Comparison of ENCODE assay signal across 7 mouse cellular contexts in the genomic region with DNA sequence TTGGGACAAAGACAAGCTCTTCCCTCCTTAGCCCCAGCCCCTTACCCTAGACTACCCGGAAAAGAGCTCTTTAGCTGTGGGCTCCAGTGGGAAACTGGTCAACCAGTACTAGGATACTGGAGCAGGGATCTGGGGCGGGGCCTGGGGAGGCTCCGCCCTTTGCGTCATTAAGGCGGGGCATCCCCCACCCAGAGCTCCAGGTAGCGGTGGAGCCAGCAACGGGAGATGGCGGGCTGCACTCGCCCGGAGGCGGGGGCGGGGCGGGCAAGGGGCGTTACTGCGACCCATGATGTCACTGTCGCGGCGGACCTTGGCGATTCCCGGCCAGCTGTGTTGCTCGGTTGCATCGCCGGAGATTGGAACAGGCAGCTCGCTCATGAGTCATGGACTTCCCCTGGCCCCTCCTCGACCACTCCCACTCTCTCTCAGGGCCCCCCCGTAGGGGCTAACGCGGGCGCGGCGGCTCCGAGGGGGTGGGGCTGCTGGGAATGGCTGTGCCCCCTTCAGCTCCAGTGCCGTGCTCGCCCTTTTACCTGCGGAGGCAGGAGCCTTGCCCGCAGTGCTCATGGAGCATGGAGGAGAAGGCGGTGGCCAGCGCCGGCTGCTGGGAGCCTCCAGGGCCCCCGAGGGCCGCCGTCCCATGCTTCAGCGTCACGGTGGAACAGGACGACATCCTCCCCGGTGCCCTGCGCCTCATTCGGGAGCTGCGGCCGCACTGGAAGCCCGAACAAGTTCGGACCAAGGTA. TPM values are rescaled to one million over a fixed set of nuclear protein-coding genes. Genes with fewer than 3 reads are reported as not detected.
DNase-seq lines count a peak whose midpoint lies in the region; ATAC-seq lines count a peak whose summit lies in the region.

A gene (plus strand): TSS at position 297 of the 746 bp plus-strand sequence.

- peak within 1 kb of the TSS; percentile 35 for H3K4me3 ChIP-seq in limb, embryonic 11.5 days (ENCODE audit: low read depth, low read length)
- H3K4me3 ChIP-seq in midbrain, embryonic 13.5 days (replicated peaks), result peak within 1 kb of the TSS; percentile 66

- no peaks in the 10 kb centered on the region for H3K36me3 ChIP-seq in limb, embryonic 11.5 days (ENCODE audit: control insufficient read depth, insufficient read depth, low read length)
- H3K36me3 ChIP-seq in midbrain, embryonic 13.5 days, result no peaks in the 10 kb centered on the region

- H3K4me1 ChIP-seq in limb, embryonic 11.5 days (ENCODE audit: control insufficient read depth, insufficient read depth, low read length), result peaks cover 19% of the 10 kb centered on the region
- H3K4me1 ChIP-seq in midbrain, embryonic 13.5 days (replicated peaks), result peaks cover 29% of the 10 kb centered on the region

- H3K9me3 ChIP-seq in limb, embryonic 11.5 days (ENCODE audit: control insufficient read depth, low read length), result no peaks in the 10 kb centered on the region
- H3K9me3 ChIP-seq in midbrain, embryonic 13.5 days, result no peaks in the 10 kb centered on the region

- H3K9ac ChIP-seq in limb, embryonic 11.5 days (ENCODE audit: low read length), result peak within 1 kb of the TSS; percentile 60
- peak within 1 kb of the TSS; percentile 76 for H3K9ac ChIP-seq in midbrain, embryonic 13.5 days (replicated peaks)

- H3K27ac ChIP-seq in limb, embryonic 11.5 days (replicated peaks; ENCODE audit: low read depth, low read length), result no peak within 1 kb of the TSS
- H3K27ac ChIP-seq in midbrain, embryonic 13.5 days, result peak within 1 kb of the TSS; percentile 28; the same call in 1 of the 2 replicates

- H3K27me3 ChIP-seq in limb, embryonic 11.5 days (ENCODE audit: control insufficient read depth, insufficient read depth, low read length), result peaks cover 16% of the 10 kb centered on the region
- peaks cover 37% of the 10 kb centered on the region for H3K27me3 ChIP-seq in midbrain, embryonic 13.5 days

- ATAC-seq in granulocyte monocyte progenitor cell, adult 5-6 weeks (replicated peaks; ENCODE audit: poor library complexity, severe bottlenecking), result peak; percentile 80
- peak; percentile 50; the same call in 1 of the 2 replicates for ATAC-seq in limb, embryonic 11.5 days (ENCODE audit: insufficient number of reproducible peaks, low FRiP score, low TSS enrichment, low read depth)
- peak; percentile 78 for ATAC-seq in midbrain, embryonic 13.5 days

- WGBS in limb, embryonic 11.5 days, result under 1% methylated on average over 50 of the region's 52 CpGs
- WGBS in midbrain, embryonic 13.5 days, result under 1% methylated on average over 52 of the region's 52 CpGs

- DNase-seq in adrenal gland, postnatal 10 days, result peak; percentile 92
- DNase-seq in embryo, embryonic 11.5 days (ENCODE audit: low read depth, low spot score), result peak; percentile 77
- peak; percentile 86 for DNase-seq in kidney, adult 11 months
- DNase-seq in limb, embryonic 11.5 days (ENCODE audit: low spot score), result peak; percentile 89
- DNase-seq in spleen, postnatal 36 days (ENCODE audit: low spot score in 2 of 2), result peak; percentile 42 to 48

- H3K4me2 ChIP-seq in limb, embryonic 11.5 days (ENCODE audit: low read depth, severe bottlenecking), result peak within 1 kb of the TSS; percentile 72
- peak within 1 kb of the TSS; percentile 92 for H3K4me2 ChIP-seq in midbrain, embryonic 13.5 days (replicated peaks)

RNA-seq across cellular contexts. Expression of the gene that starts here (rescaled TPM):
- 10 to 100 TPM; 10.2 to 24.1 TPM for total RNA-seq in adrenal gland, postnatal 10 days (2021)
- total RNA-seq in granulocyte monocyte progenitor cell, adult 5-6 weeks (2014; fragmentation: Nextera tagmentation), result not detected in 2 replicates
- total RNA-seq in granulocyte monocyte progenitor cell, adult 5-6 weeks (2017), result not detected in 2 replicates
- 1.0 and 1.3 TPM in 2 replicates for polyA plus RNA-seq in limb, embryonic 11.5 days (2014; fragmentation: Nextera tagmentation; extraction: Ambion mirVana)
- polyA plus RNA-seq in midbrain, embryonic 13.5 days (2015; fragmentation: Nextera tagmentation; extraction: Ambion mirVana), result 7.3 and 7.6 TPM in 2 replicates

Comparison
In these comparisons a context has a peak if more than half of its experiments do, and no peak if none do; other contexts are left out.
1. RNA of the gene that starts here (total RNA-seq): 10.2 to 24.1 TPM in adrenal gland, postnatal 10 days; not detected in granulocyte monocyte progenitor cell, adult 5-6 weeks; every median in the first group is over 10 times any median in the second.
2. Peak in ATAC-seq in granulocyte monocyte progenitor cell, adult 5-6 weeks; RNA of the gene not detected or under 1 TPM.
3. Peak in every context shown above with its lines, with median percentiles within 50 percentile points of each other: DNase-seq and ATAC-seq.